Mouse (Mus musculus) bone marrow, adult 2 months (tissue): ENCODE data around the gene Gm15517.

Source experiments
- CTCF ChIP-seq: fragments of 200-500 bp; IDR thresholded peaks from 2 replicates; pipeline ENCODE4 v1.5.1; 2011; ENCODE audit warnings: low read length, control low read depth; ENCODE audit not compliant: control insufficient read depth, insufficient read depth
- POLR2A ChIP-seq: fragments of 200-500 bp; IDR thresholded peaks from 2 replicates; pipeline ENCODE4 v1.6.1; 2011; ENCODE audit warnings: low read depth, mild to moderate bottlenecking, control low read depth, low read length, borderline replicate concordance; ENCODE audit not compliant: control insufficient read depth

GRCm38 (mm10) chr7:44261147-44261546 lies at the start of gene Gm15517:
- no peak for TF ChIP-seq CTCF
- TF ChIP-seq POLR2A: no peak
